Mouse (Mus musculus) forebrain, postnatal 0 days (tissue): ENCODE results near the gene Tcn2. TPM values are rescaled to one million over a fixed set of nuclear protein-coding genes. Genes with fewer than 3 reads are reported as not detected.

ENCODE experiments used
- ATAC-seq: fragments of 200-750 bp; cut with Nextera tagmentation; 2 replicates; pipeline ENCODE4 v1.8.0; 2017; ENCODE audit warnings: mild to moderate bottlenecking, moderate library complexity
- DNase-seq: peaks from one replicate; pipeline ENCODE4 v3.0.0-alpha.2; 2015
- H3K27ac ChIP-seq: fragments of 300-500 bp; sonication (generic); 2 replicates; pipeline ENCODE4 v1.5.1; 2014; ENCODE audit warnings: low read depth, mild to moderate bottlenecking, antibody characterized with exemption, low read length, moderate library complexity, mixed read lengths
- H3K27me3 ChIP-seq: fragments of 300-500 bp; sonication (generic); 2 replicates; pipeline ENCODE4 v1.6.1; 2014; ENCODE audit warnings: mild to moderate bottlenecking, low read length, mixed read lengths; ENCODE audit not compliant: insufficient read depth
- H3K36me3 ChIP-seq: fragments of 300-500 bp; sonication (generic); 2 replicates; pipeline ENCODE4 v1.6.1; 2014; ENCODE audit warnings: mild to moderate bottlenecking, moderate library complexity; ENCODE audit not compliant: insufficient read depth
- H3K4me1 ChIP-seq: fragments of 300-500 bp; sonication (generic); 2 replicates; pipeline ENCODE4 v1.6.1; 2014; ENCODE audit warnings: antibody characterized with exemption; ENCODE audit not compliant: insufficient read depth
- H3K4me2 ChIP-seq: fragments of 300-500 bp; sonication (generic); 2 replicates; pipeline ENCODE4 v1.6.1; 2014; ENCODE audit warnings: low read depth, mild to moderate bottlenecking, moderate library complexity
- H3K4me3 ChIP-seq: fragments of 300-500 bp; sonication (generic); 2 replicates; pipeline ENCODE4 v1.5.1; 2014; ENCODE audit warnings: low read depth, low read length, mixed read lengths
- H3K9ac ChIP-seq: fragments of 300-500 bp; sonication (generic); 2 replicates; pipeline ENCODE4 v1.6.1; 2014; ENCODE audit warnings: mild to moderate bottlenecking
- H3K9me3 ChIP-seq: fragments of 300-500 bp; sonication (generic); 2 replicates; pipeline ENCODE4 v1.6.1; 2016; ENCODE audit warnings: low read length
- CTCF ChIP-seq: sonication (generic); IDR thresholded peaks from 2 replicates; pipeline ENCODE4 v1.5.1; 2016; ENCODE audit warnings: antibody characterized with exemption, control low read depth, low read depth
- WGBS: fragments of 180-500 bp; shearing (Covaris S2); extraction: QIAGEN DNeasy Blood & Tissue Kit; methylation state at CpG from one replicate; pipeline ENCODE4 v1.1.7; 2014; 5-methylcytosine and 5-hydroxymethylcytosine counted together
- polyA plus RNA-seq: library from polyadenylated mRNA; unstranded; fragments of >200 nt; fragmentation: Nextera tagmentation; extraction: Ambion mirVana; gene quantifications from 2 replicates; pipeline ENCODE4 v1.2.1, GENCODE M21; 2015
- total RNA-seq: library from RNA; depleted of rRNA; stranded (reverse); fragments of >200 nt; gene quantifications from 2 replicates; pipeline ENCODE4 v1.2.3, GENCODE M21; 2014

Tcn2 gene
- total and polyA plus RNA-seq, 2 experiments from 2014 or later: 20.9 to 24.1 TPM

DNA sequence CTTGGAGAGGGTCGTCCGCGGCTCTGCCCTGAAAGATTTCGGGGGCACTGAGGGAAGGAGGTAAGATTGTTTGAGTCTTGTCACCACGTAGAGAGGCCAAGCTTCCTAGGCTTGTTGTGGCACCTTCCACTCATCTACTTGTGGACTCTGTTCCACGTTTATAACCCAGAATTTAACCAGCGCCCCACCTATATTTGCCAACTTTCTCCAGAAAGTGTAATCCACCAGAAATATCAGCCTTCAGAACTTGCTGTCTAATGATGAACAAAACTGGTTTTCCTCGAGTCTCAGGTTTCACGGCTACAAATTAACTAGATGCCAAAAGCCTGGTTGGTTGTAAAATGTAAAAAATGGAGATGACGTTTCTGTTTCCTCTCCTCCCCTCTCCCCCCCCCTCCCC lies 36.5 kb downstream of the Tcn2 start:
- peak overlapping the region; percentile 52 for H3K4me3 ChIP-seq
- DNase-seq (no peak), ATAC-seq (no peak; the same call in 1 of the 2 replicates)
- peak overlapping the region; percentile 68 for H3K9ac ChIP-seq
- H3K27me3 ChIP-seq: no peaks in the 10 kb centered on the region
- 4% methylated on average over 10 of the region's 10 CpGs for WGBS
- peak overlapping the region; percentile 88 for H3K4me2 ChIP-seq
- no peaks in the 10 kb centered on the region for H3K9me3 ChIP-seq
- no peak for TF ChIP-seq CTCF
- H3K36me3 ChIP-seq: peaks cover 9% of the 10 kb centered on the region; the same call in 1 of the 2 replicates
- peaks cover 8% of the 10 kb centered on the region for H3K4me1 ChIP-seq
- H3K27ac ChIP-seq: peak overlapping the region; percentile 82

DNA sequence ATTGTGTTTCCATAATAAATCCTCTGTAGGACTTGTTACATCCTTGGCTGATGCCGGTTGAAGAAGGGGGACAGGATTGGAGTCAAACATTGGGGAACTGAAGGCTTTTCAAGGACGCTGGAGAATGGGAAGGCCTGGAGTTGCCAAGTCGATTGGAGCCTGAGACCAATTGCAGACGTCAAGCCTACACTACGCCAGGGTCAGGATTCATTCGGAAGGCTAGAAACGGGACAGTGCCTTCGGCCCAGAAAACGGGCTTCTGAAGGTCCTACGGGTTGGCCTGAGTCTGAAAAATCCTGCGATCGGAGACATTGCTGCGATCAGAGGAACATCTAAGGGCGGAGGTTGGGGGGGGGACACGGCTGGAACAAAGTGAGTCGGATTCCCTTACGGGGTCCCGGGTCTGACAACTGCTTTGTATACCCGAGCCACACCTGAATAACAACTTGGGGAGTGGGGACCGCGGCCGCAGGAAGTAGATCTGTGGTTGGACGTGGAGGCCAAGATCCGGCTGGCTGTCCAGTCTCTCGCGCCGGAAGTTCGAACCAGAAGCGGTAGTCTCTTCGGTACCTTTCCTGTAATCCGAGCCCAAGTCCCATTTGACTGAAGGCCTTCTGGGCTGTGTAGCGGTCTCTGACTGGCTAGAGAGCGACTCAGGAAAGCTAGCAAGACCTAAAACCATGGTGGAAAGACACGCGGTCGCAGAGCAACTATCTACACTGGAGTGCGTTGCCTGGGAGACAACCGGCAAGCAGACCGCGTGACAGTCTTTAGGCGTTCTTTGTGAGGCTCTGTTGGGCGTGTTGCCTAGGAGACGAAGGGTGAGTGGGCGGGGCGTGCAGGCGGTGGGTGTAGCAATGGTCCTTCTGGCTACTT lies 37.3 kb downstream of the Tcn2 start, which contains the start of the genes 4921536K21Rik and Dusp18:
Gene 4921536K21Rik, minus strand, starts transcription at position 693 of the 876 bp plus-strand sequence.
Gene Dusp18, plus strand, starts transcription at position 835 of the 876 bp plus-strand sequence.
- peak within 1 kb of the TSS; percentile 82 for H3K27ac ChIP-seq
- H3K36me3 ChIP-seq: peaks cover 9% of the 10 kb centered on the region; the same call in 1 of the 2 replicates
- peak within 1 kb of the TSS; percentile 68 for H3K9ac ChIP-seq
- WGBS: 2% methylated on average over 46 of the region's 46 CpGs
- peak within 1 kb of the TSS; percentile 52 for H3K4me3 ChIP-seq
- ATAC-seq (peak; percentile 99), DNase-seq (peak; percentile 97)
- no peaks in the 10 kb centered on the region for H3K27me3 ChIP-seq
- no peaks in the 10 kb centered on the region for H3K9me3 ChIP-seq
- peak within 1 kb of the TSS; percentile 88 for H3K4me2 ChIP-seq
- peaks cover 8% of the 10 kb centered on the region for H3K4me1 ChIP-seq
- TF ChIP-seq CTCF: no peak

DNA sequence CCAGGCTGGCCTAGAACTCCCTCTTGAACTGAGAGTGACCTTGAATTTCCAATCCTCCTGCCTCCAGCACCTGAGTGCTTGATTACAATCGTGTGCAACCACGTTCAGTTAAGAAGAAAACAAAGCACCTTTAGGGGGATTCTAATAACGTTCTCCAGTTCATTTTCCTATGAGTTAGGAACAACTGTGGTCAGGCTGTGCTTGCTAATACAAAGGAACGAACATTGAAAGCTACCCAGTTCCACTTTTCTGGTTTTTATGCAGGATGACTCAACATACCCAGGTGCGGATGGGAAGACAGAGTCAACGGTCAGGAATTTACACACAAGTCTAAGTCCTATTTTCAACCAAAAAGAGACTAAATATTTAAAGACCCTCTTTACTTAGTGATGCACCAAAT lies 38.0 kb downstream of the Tcn2 start:
- Histone ChIP-seq H3K4me2 (peak overlapping the region; percentile 88), H3K9me3 (no peaks in the 10 kb centered on the region), H3K9ac (no peak overlapping the region), H3K4me3 (no peak overlapping the region; the same call in 1 of the 2 replicates), H3K27me3 (no peaks in the 10 kb centered on the region), H3K27ac (no peak overlapping the region; the same call in 1 of the 2 replicates), H3K4me1 (peaks cover 8% of the 10 kb centered on the region), H3K36me3 (peaks cover 9% of the 10 kb centered on the region; the same call in 1 of the 2 replicates)
- no peak for ATAC-seq
- TF ChIP-seq CTCF: no peak
- DNase-seq: no peak
- 80% methylated on average over 6 of the region's 6 CpGs for WGBS

DNA sequence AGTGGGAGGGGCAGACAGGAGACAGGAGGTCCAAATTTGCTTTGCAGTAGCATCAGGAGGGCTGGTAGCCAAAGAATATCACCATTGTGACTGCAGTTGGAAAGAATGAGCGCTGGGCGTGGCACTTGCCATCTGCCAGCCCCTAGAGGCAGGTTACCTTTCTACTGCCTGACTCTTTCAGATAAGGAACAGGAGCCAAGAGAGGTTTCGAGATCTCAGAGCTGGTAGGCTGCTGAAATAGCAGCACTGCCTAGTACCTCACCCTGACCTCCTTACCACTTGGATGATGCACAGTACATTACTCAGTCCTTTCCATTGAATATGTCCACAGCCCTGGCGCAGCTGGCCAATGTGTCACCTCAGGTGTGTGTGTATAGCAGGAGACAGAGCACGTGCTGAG lies 44.6 kb downstream of the Tcn2 start:
- no peak for DNase-seq
- WGBS: 67% methylated on average over 5 of the region's 5 CpGs
- H3K4me1 ChIP-seq: no peaks in the 10 kb centered on the region

DNA sequence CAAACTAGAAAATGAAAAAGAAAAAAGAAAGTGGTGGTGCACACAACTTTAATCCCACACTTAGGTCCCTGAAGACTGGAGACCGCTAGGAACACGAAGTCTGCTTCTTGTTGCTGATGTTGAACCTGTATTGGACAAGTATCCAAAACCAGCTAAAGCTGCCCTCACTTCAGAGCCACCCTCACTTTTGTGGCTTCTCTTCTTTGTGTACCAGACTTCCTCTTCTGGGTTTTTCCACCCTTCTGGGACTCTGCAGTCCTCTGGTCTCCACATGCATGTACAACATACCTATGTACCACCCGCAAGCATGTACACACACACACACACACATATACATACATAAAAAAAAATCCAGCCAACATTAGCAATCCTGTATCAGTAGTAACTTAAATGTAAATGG lies 48.2 kb downstream of the Tcn2 start:
- no peak for DNase-seq
- Histone ChIP-seq H3K27me3 (no peaks in the 10 kb centered on the region), H3K27ac (no peak overlapping the region), H3K4me1 (no peaks in the 10 kb centered on the region), H3K9ac (no peak overlapping the region), H3K4me2 (no peak overlapping the region), H3K36me3 (no peaks in the 10 kb centered on the region), H3K4me3 (no peak overlapping the region), H3K9me3 (no peaks in the 10 kb centered on the region)
- TF ChIP-seq CTCF: no peak
- ATAC-seq: no peak
- WGBS: 87% methylated on average over 3 of the region's 3 CpGs

More for the DNA sequence above, 44.6 kb downstream of the Tcn2 start:
- Histone ChIP-seq H3K4me2 (no peak overlapping the region), H3K27ac (no peak overlapping the region), H3K4me3 (no peak overlapping the region), H3K9ac (no peak overlapping the region), H3K27me3 (no peaks in the 10 kb centered on the region), H3K9me3 (no peaks in the 10 kb centered on the region), H3K36me3 (no peaks in the 10 kb centered on the region)
- ATAC-seq: no peak
- TF ChIP-seq CTCF: no peak

DNA sequence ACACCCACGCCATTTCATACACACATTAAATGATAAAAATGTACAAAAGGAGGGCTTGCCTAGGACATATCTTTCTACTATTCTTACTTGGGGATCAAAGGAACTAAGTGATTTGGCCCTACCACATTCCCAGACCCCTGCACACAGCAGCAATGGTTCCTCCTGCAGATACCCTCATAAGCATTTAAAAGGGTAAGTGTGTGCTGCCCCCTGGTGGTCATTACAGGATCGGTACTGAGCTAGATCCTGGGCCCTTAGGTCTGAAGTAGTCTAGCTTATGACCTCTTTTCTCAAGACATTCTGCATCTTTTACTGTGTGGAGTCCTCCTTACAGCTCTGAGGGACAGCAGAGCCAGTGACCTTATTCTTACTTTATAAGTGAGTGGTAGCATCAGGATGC lies 52.1 kb downstream of the Tcn2 start:
- Histone ChIP-seq H3K27ac (no peak overlapping the region), H3K9ac (no peak overlapping the region), H3K4me3 (no peak overlapping the region), H3K4me2 (no peak overlapping the region), H3K27me3 (no peaks in the 10 kb centered on the region), H3K9me3 (no peaks in the 10 kb centered on the region), H3K36me3 (no peaks in the 10 kb centered on the region), H3K4me1 (no peaks in the 10 kb centered on the region)
- DNase-seq: peak; percentile 69
- TF ChIP-seq CTCF: peak; percentile 78
- 40% methylated on average over 2 of the region's 2 CpGs for WGBS
- peak; percentile 71 for ATAC-seq

DNA sequence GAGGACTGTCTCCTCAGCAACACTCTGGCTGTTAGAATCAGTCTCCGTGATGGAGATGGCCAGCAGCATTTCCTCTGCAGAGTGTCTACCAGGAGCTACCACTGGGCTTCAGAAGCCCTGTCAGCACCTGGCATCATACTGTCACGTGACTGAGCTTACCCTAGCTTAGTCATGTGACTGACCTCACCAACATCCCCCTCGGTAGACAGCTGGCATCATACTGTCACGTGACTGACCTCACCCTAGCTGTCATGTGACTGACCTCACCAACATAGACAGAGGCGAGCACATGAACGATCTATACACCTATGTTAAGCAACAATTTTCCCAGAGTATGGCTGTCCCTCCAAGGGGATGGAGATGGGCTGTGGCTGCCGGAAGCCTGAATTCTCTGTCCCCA lies 53.3 kb downstream of the Tcn2 start:
- Histone ChIP-seq H3K4me3 (no peak overlapping the region), H3K27me3 (no peaks in the 10 kb centered on the region), H3K4me1 (no peaks in the 10 kb centered on the region), H3K9me3 (no peaks in the 10 kb centered on the region), H3K27ac (no peak overlapping the region), H3K4me2 (no peak overlapping the region), H3K36me3 (no peaks in the 10 kb centered on the region), H3K9ac (no peak overlapping the region)
- DNase-seq (no peak), ATAC-seq (no peak)
- WGBS: 79% methylated on average over 7 of the region's 7 CpGs
- no peak for TF ChIP-seq CTCF
